Mouse (Mus musculus) v-Abl transformed pro-B cells (cell line): ENCODE data around the gene Elovl3.
"Not testable (repeated sequence)": the region's sequence is repeated elsewhere in the genome, so short reads cannot be mapped to it uniquely, and the experiment has no call there.

Experiments used
- in situ Hi-C, 2 experiments: fragments of 400-800 bp; cut with MboI; formaldehyde crosslinking; loops; one replicate each; pipeline ENCODE4 v1.15.1; 2025; ENCODE audit not compliant: unreplicated experiment in 2 of 2

Elovl3 gene

GRCm38 (mm10) chr19:46131283-46131682, 414 bp upstream of the Elovl3 start:
- in situ Hi-C loops = loop anchor here (10.0 kb wide), 2 partner anchors 106 to 314 kb away; no protein-coding TSS in a partner anchor

GRCm38 (mm10) chr19:46132577-46132976, 880 bp downstream of the Elovl3 start:
- in situ Hi-C loops = loop anchor here (10.0 kb wide), 2 partner anchors 108 to 312 kb away; no protein-coding TSS in a partner anchor

- in situ Hi-C loops = loop anchor here (5.0 to 10.0 kb wide), 4 partner anchors 110 to 310 kb away; no protein-coding TSS in a partner anchor
Measured at GRCm38 (mm10) chr19:46135297-46135696, 3.6 kb downstream of the Elovl3 start.

GRCm38 (mm10) chr19:46135789-46136638, 4.3 kb downstream of the Elovl3 start:
- in situ Hi-C loops = loop anchor here (5.0 to 10.0 kb wide), 4 partner anchors 111 to 309 kb away; no protein-coding TSS in a partner anchor

- in situ Hi-C loops = loop anchor here (5.0 to 10.0 kb wide), 4 partner anchors 110 to 308 kb away; no protein-coding TSS in a partner anchor
Measured at GRCm38 (mm10) chr19:46136639-46137580, 5.2 kb downstream of the Elovl3 start.

GRCm38 (mm10) chr19:46140324-46140723, 8.6 kb downstream of the Elovl3 start:
- in situ Hi-C loops = no loop called here

GRCm38 (mm10) chr19:46141091-46141490, 9.4 kb downstream of the Elovl3 start:
- in situ Hi-C loops = no loop called here

- in situ Hi-C loops = no loop called here
Measured at GRCm38 (mm10) chr19:46147511-46148371, 16.0 kb downstream of the Elovl3 start, which contains the start of gene Pitx3. Gene Pitx3 (minus strand): TSS chr19:46148326.

GRCm38 (mm10) chr19:46148372-46148760, 16.7 kb downstream of the Elovl3 start:
- in situ Hi-C loops = no loop called here

GRCm38 (mm10) chr19:46149091-46149490, 17.4 kb downstream of the Elovl3 start:
- in situ Hi-C loops = no loop called here

GRCm38 (mm10) chr19:46152127-46152803, 20.6 kb downstream of the Elovl3 start, which contains the start of gene Gbf1:
Gene Gbf1 (plus strand): TSS chr19:46152509.
- in situ Hi-C loops = no loop called here

- in situ Hi-C loops = no loop called here
Measured at GRCm38 (mm10) chr19:46165950-46166349, 34.3 kb downstream of the Elovl3 start.

- in situ Hi-C loops = not testable (repeated sequence)
Measured at GRCm38 (mm10) chr19:46167169-46167568, 35.5 kb downstream of the Elovl3 start.

- in situ Hi-C loops = no loop called here
Measured at GRCm38 (mm10) chr19:46169396-46169795, 37.7 kb downstream of the Elovl3 start.

- in situ Hi-C loops = no loop called here
Measured at GRCm38 (mm10) chr19:46169913-46170312, 38.2 kb downstream of the Elovl3 start.

GRCm38 (mm10) chr19:46172541-46172940, 40.8 kb downstream of the Elovl3 start:
- in situ Hi-C loops = no loop called here

- in situ Hi-C loops = no loop called here
Measured at GRCm38 (mm10) chr19:46175173-46175572, 43.5 kb downstream of the Elovl3 start.

GRCm38 (mm10) chr19:46177046-46177445, 45.3 kb downstream of the Elovl3 start:
- in situ Hi-C loops = no loop called here

- in situ Hi-C loops = no loop called here
Measured at GRCm38 (mm10) chr19:46180274-46180673, 48.6 kb downstream of the Elovl3 start.
